Mouse (Mus musculus) small intestine, adult 2 months (tissue): ENCODE measurements around the gene Lrp5.
"Not testable (repeated sequence)": the region's sequence is repeated elsewhere in the genome, so short reads cannot be mapped to it uniquely, and the experiment has no call there.

ENCODE experiments used
- CTCF ChIP-seq: fragments of 200-500 bp; IDR thresholded peaks from 2 replicates; pipeline ENCODE4 v1.5.1; 2012; ENCODE audit warnings: low read depth, mild to moderate bottlenecking, control low read depth, inconsistent platforms, low read length, moderate library complexity, mixed read lengths; ENCODE audit not compliant: insufficient replicate concordance, insufficient read length; ENCODE audit errors: extremely low read depth
- POLR2A ChIP-seq: fragments of 200-500 bp; IDR thresholded peaks from 2 replicates; pipeline ENCODE4 v1.6.1; 2012; ENCODE audit warnings: low read depth, mild to moderate bottlenecking, control low read depth, inconsistent platforms, low read length, moderate library complexity

- not testable (repeated sequence) for TF ChIP-seq CTCF, POLR2A
These were observed 29.3 kb downstream of the Lrp5 start for GRCm38 (mm10) chr19:3657065-3657464.
